Mouse (Mus musculus) liver (tissue): ENCODE measurements around the gene Idh2.

Source experiments
- DNase-seq: peaks from one replicate; pipeline ENCODE4 v3.0.0-alpha.2; 2020; ENCODE audit warnings: mixed read lengths

Idh2 gene

DNA sequence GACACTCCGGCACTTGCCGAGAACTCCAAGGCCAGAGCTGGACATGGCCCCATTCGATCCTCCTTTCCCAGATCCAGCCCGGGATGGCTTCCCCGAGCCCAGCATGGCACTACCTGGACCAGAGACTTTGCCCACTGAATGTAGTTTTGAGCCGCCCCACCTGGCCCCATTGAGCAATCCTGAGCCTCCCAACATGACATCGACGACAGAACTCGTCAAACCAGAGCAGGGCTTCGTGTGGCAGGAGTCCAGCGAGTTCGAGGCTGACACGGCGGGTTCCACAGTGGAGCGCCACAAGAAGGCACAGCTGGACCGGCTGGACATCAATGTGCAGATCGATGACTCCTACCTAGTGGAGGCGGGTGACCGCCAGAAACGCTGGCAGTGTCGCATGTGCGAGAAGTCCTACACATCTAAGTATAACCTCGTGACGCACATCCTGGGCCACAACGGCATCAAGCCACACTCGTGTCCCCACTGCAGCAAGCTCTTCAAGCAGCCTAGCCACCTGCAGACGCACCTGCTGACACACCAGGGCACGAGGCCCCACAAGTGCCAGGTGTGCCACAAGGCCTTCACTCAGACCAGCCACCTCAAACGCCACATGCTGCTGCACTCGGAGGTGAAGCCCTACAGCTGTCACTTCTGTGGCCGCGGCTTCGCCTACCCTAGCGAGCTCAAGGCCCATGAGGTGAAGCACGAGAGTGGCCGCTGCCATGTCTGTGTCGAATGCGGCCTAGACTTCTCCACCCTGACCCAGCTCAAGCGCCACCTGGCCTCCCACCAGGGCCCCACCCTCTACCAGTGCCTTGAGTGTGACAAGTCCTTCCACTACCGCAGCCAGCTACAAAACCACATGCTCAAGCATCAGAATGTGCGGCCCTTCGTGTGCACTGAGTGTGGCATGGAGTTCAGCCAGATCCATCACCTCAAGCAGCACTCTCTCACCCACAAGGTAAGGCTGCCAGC, 33.3 kb downstream of the Idh2 start:
- DNase-seq: no peak

DNA sequence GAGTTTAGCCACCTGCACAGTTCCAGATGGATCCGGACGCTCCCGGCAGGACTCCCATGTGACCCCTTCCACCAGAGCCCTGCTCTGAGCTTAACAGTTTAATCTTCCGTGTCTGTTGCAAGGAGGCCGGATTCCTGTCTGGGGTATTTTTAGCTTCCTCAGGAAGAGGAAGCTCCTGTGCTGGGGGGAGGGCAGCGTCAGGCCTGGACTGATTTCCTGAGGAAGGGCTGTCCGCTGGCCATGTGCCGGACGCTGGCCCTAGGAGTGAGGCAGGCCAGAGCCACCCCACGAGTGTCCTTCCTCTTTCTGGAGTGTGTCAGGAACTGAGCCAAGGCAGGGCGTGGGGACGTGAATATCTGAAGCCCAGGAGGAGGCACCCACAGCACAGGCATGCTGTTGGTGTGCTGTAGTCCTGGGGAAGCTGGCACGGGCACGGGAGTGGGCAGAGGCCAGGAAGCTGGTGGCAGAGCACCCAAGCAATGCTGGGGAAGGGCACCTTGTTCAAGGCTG, 36.3 kb downstream of the Idh2 start:
- DNase-seq: peak; percentile 67

GRCm38 (mm10) chr7:80077801-80078200, 37.4 kb downstream of the Idh2 start:
- DNase-seq: no peak

DNA sequence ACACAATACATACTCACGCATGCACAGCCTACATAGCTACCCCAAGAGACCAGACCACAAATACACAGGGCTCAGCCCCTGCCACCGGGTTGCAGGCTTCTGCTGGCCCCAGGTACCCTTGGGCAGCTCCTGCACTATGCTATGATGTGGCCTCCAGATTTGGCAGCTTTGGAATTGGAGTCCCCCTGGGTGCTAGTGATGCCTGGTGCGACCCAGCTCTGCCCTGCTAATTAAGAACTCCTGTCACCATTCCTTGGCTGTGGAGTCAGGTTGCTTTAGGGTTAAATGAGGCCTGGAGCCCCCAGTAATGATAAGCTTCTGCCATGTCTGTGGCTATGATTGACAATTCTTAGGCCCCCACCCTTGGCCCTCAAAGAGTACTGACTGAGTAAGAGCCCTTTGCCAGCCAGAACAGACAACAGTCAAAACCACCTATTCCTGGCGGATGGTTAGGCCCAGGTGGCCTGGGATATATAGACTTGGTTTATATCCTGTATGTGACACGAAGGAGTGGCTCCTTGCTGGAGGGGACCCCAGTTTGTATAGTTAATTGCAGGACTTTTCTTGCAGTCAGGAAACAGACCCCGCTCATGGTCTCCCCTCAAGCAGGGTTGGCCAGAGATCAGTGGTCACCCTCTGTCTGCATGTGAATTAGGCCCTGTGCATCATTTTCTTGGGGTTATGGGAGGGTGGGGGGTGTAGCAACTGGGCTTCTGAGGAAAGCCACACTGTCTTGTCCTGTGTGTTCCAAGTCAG, 38.1 kb downstream of the Idh2 start:
- DNase-seq: no peak

DNA sequence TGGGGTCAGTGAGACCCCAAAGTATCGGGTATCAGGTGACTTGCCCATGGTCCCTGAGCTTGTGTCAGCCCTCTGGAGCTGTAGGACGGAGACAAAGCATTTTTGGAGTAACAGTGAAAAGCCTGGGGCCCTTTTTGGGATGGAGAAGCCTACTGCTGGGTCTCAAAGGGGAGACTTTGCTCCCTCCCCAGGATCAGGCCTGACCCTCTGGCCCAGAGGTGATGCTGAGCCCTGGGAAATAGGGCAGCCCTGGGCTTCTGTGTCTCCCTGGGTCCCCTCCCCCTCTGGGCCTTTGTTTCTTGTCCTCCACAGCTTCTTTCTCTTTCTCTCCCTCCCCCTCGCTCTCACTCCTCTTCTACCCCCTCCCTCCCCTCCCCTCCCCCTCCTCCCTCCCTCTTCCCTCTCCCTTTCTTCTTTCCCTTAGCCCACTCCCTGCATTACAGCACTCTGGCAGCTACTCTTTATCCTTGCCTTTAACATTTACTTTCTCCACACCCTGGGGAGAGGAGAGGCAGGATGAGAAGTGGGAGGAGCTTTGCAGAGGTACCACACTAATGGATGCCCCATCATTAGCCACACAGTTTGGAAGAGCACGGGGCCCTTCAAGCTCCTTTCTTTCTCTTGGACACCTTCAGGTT, 39.1 kb downstream of the Idh2 start:
- no peak for DNase-seq

DNA sequence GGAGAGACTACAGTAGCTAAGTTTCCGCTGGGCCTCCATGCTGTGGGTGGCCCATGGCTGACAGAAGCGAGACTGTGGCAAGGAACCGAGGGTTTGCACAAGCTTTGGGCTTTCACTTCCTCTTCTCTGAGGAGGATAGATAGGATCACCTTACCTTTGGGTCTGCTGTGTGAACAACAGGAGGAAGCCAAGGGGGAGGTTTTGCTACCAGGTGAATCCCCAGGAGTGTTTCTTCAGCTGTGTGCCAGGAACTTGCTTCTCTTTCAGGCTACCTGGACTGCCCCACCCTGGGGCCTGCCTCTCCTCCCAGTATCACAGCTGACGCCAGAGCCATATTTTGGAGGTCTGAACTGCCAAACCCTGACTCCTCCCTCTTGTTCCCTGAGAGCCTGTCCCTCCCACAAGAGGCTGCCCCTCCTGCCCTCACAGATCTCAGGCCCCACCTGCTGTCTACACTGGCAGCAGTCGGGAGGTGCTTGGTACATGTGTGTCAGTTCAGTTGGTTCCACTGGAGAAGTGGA, 40.2 kb downstream of the Idh2 start:
- DNase-seq: peak; percentile 70

DNA sequence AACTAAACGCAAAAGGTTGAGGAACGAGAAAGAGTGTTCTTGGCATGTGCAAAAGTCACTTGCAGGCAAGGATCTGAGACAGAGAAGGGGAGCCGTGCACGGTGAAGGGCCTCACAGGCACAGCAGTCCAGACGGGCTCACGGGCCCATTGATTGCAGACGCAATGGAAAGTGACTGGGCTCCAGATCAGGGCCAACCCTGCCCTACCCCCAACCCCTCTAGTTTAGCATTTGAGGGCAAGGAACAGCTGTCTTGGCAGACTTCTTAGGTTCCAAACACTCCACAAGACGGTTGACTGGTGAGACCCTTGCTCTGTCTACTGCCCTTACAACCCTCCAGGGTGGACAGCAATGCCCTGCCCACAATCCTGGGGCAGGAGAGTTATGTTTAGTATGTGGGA, 41.7 kb downstream of the Idh2 start:
- DNase-seq: no peak

GRCm38 (mm10) chr7:80072297-80072696, 42.9 kb downstream of the Idh2 start:
- DNase-seq: no peak

- DNase-seq: no peak
Measured at GRCm38 (mm10) chr7:80071209-80071608, 44.0 kb downstream of the Idh2 start.

DNA sequence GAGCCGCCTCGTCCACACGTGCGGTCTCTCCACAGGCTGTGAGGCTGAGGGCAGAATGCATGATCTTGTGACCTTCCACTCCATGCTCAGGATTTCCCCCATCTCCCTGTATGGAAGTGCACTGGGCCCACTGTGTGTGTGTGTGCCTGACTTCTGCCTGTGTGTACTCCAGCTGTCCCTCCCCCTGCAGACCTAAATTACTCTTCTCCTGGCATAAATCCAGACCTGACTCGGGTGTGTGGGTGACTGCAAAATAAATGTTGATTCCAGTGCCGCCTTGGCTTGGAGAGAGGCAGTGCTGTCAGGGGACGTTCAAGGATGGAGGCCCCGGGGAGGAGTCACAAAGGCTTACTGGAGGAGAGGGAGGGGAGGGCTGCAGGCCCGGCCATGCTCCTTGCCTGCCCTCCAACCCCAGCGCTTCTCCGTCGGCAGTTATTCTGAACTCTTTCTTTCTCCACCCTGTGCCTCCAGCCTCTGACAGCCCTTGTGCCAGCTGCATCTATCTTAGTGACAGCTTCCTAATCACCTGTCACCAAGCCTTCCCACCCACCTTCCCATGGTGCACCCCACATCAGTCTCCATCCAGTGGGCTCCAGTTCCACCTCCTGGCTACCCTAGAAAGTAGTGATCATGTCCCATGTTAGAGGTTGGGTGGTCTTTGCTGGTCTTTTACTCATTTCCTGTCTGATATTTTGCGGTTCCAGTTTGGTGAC, 45.4 kb downstream of the Idh2 start:
- DNase-seq: no peak

GRCm38 (mm10) chr7:80068341-80068740, 46.9 kb downstream of the Idh2 start:
- DNase-seq: no peak

DNA sequence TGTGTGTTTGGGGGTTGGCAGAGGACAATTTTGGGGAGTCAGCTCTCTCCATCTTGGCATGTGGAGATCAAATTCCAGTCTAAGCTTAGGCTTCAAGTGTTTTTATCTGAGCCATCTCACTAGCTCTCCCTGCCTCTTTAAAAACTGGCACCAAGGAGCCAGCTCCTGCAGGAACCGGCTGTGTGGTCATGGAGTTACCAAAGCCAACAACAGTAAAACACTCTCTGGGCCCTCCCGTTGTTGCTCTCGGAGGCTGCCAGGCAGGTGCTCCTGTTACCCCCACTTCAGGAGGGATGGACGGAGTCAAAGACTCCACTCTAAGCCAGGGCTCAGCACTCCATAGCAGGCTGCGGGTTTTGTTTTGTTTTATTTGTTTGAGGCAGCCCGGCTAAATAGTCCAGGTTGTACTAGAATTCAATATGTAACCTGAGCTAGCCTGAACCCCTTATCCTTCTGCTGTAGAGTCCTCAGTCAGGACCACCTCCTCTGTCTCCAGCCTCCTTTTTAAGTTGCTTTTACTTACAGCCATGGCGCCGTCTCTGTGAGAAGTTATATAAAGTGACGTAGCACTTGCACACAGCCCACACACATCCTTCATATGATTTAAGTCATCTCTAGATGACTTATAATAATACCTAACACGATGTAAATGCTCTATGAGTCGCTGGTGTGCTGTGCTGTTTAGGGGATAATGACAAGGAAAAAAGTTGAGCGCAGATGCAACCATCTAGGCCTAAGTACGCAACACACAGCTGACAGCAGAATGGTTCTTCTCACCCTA, 48.3 kb downstream of the Idh2 start:
- DNase-seq: no peak

GRCm38 (mm10) chr7:80065250-80065649, 49.9 kb downstream of the Idh2 start:
- DNase-seq: no peak

DNA sequence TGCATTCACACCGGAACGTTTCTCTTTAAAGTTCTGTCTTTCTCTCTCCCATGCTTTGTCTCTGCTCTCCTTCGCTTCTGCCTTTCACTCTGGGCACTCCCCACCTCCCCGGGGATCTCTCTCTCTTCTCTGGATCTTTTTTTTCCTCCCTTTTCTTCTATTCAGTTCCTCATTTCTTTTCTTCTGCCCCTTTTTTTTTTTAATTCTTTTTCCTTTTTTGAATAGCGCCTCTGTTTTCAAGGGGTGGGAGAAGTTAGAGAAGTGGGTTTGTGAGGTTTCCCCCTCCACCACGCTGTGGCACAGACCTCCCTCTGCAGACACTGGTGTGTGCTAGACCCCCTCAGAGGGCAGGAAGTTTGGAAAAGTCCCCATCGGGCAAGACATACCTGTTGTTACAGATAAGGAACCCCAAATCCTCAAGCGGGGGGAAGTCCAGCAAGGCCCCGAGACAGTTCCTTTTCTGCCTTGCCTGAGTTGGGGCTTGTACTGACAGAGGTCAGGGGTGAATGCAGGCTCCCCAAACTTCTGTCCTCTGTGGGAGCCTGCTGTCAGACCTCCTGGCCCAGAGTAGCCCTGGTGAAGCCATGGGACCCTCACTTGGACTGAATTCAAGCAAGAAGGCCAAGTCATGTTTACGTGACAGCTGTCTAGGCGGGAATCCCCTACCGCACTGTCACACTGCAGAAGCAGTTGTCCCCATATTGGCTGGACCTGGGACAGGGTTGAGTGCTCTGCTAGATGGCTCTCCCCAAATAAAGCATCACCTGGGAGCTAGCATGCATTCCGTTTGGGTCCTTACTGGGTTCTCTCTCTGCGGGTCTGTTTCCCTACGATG, 51.1 kb downstream of the Idh2 start:
- DNase-seq: no peak

DNA sequence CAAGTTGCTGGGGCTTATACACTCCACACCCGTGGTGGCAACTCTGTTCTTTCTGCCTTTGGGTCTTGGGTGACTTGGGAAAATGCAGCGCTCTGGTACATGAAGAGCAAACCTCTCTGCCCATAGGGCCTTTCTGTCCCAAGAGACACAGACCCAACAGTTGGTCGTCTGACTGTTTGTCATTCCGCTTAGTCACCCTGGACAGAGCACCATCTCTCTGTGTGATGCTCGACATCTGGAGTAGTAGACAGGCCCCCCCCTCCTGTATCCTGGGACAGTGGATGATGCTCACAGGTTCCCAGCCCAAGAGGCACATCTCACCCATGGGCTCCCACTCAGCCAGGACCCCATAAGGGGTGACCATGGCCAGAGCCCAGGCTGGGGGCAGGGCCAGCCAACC, 51.9 kb downstream of the Idh2 start:
- DNase-seq: no peak

- DNase-seq: no peak
Measured at GRCm38 (mm10) chr7:80062083-80062826, 52.9 kb downstream of the Idh2 start.

DNA sequence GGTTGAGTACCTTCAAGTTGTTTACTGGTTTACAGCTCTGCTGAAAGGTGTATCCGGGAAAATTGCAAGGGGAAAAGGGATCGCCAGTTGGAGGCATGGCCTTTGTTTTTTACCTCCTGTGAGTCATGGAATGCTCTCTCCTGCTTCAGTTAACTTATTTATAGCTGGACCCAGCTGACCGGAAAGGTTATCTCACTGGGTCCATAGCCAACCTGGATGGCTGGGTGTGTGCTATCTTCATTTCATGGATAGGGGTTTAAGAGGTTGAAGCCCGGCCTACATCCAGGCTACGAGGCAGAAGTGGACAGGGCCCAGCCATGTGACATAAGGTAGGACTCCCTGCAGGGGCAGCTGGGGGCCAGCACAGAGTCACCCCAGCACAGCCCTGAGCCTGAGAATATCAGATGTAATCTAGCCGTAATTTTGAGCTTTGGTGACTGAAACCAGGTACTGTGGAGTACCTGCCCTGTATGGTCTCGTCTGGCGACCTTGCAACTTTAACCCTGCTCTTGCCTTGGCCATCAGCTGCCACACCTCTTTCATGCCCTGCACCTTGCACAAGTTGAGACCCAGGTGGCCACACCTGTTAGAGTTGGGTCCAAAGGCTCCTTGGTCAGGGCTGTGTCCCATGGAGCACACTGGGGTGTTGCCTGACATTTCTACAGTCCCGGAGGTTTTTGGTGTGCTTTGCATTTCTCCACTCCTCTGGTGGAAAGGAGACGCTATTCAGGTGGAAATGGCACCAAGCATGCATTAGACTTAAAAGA, 55.0 kb downstream of the Idh2 start:
- no peak for DNase-seq

DNA sequence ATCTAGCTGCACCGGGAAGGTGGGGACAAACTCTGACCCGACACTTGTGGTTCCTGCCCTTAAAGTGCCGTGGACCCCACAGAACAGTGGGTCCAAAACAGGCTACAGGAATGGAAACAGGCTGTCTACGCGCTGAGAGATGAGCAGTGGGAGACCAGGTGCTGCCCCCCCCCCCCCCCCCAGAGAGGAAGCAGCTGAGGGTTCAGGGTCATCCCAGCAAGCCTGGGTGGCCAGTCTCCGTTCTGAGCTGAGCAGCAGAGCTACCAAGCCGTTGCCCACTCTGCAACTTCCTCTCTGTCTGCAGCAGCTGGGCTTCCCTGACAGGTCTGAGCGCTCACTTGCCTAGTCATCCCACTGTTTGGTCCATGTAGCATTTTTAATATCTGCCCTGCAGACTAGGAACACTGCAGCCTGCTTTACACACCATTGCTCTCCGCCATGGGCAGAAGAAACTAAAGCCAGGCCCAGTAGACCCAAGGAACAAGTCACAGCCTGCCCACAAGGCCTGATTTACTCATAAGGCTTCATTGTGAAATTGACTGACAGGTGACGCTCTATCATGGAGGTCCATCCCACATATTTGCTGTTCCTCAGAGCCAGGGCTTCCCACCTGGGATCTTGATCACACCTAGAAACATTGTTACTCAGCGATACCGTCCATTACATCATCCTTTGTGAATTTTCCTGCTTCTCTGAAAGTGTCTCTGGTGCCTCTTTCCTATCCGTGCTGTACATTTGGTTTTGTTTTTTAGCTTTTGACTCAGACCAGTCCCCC, 55.9 kb downstream of the Idh2 start:
- no peak for DNase-seq
